Mouse (Mus musculus) liver, postnatal 0 days (tissue): Measurements from ENCODE around the gene Sycp2.

Experiments
- CTCF ChIP-seq: sonication (generic); IDR thresholded peaks from 2 replicates; pipeline ENCODE4 v1.5.1; 2016; ENCODE audit warnings: antibody characterized with exemption, low read depth
- EP300 ChIP-seq: IDR thresholded peaks from 2 replicates; pipeline ENCODE4 v1.6.1; 2016; ENCODE audit warnings: antibody characterized with exemption, low read depth, mild to moderate bottlenecking

- no peak for TF ChIP-seq CTCF
- no peak for TF ChIP-seq EP300
These were observed 87.7 kb downstream of the Sycp2 start for GRCm38 (mm10) chr2:178319766-178320165.
